Mouse (Mus musculus) kidney, adult 18-20 months (tissue): Measurements from ENCODE around the gene Gm3488.
"Not testable (repeated sequence)": the region's sequence is repeated elsewhere in the genome, so short reads cannot be mapped to it uniquely, and the experiment has no call there.

Experiments used
- DNase-seq: peaks from one replicate; pipeline ENCODE4 v3.0.0; 2021

Gm3488 gene

DNA sequence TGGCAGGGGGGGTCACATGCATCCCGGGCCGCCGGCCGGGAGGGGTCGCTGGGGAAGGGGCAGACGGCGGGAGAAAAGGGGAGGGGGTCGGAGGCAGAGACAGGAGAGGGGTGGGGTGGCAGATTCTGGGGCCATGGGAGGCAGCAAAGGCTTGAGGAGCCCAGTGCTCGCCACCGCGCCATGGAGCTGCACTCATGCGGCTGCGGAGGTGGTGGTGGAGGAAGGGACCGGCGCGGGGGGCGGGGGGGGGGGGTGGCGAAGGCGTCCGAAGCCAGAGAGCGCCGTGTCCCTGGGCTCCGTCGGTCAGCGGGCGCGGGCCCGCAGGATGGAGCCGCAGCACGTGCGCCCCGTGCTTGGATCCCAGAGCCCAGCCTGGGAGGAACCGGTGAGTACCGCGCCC is at the start of gene Gm3488:
TSS of gene Gm3488 (plus strand) at position 301 of the 400 bp plus-strand sequence.
- not testable (repeated sequence) for DNase-seq

GRCm38 (mm10) chr14:5455367-5455766 is 46.1 kb upstream of the Gm3488 start, which contains the start of gene Gm3194:
Gene Gm3194 (minus strand): TSS chr14:5455467.
- not testable (repeated sequence) for DNase-seq

GRCm38 (mm10) chr14:5460469-5460868 is 41.0 kb upstream of the Gm3488 start:
- DNase-seq = not testable (repeated sequence)

DNA sequence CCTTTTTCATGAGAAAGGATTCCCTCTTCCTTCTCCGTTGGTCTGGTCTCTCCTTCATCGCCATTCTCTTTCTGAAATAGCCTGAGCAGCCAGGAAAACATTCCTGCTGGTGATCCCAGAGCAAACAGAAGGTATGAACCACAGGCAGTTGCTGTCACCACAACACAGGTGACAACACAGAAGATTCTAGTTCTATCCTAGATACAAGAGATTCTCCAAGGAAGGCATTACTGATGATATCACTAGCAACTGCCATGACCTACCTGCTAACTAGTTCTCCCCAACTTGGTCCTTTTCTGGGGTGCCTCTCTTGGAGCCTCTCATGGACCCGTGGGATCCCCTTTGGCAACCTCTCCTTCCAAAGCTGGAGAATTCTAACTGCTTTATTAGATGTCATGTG is 23.7 kb upstream of the Gm3488 start, which contains the start of gene Gm8246:
TSS of gene Gm8246 (minus strand) at position 101 of the 400 bp plus-strand sequence.
- DNase-seq = not testable (repeated sequence)

GRCm38 (mm10) chr14:5483907-5484306 is 17.6 kb upstream of the Gm3488 start, which contains the start of gene Gm3187:
Gene Gm3187 (plus strand): TSS chr14:5484207.
- not testable (repeated sequence) for DNase-seq

DNA sequence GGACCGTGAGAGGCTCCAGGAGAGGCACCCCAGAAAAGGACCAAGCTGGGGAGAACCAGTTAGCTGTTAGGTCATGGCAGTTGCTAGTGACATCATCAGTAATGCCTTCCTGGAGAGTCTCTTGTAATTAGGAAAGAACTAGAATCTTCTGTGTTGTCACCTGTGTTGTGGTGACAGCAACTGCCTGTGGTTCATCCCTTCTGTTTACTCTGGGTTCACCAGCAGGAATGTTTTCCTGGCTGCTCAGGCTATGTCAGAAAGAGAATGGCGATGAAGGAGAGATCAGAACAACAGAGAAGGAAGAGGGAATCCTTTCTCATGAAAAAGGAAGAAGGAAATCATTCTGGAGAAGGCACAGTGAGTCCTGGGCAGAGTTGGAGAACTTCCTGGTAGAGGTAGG is 36.7 kb downstream of the Gm3488 start, which contains the start of gene Gm3532:
TSS of gene Gm3532 (plus strand) at position 301 of the 400 bp plus-strand sequence.
- not testable (repeated sequence) for DNase-seq
